Mouse (Mus musculus): ENCODE measurements around the gene Arhgef10l.

Gene Arhgef10l

DNA sequence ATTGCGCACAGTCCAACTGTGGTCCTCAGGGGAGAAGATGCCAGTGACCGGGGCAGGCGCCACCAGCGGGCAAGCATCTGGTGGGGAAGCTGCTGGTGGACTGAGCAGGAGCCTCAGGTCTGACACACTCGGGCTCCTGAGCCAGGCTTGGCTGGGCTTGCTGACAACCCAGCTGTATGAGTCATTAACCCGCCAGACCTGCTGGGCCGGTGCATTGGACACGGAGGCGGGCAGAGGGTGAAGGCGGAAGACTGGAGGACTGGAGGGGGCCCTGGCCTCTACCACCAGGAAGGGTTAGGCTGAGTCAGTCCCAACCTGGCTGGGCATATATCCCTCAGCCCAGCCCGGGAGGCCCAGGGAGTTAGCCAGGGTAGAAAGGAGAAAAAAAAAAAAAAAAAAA lies at the start of gene Arhgef10l:
Gene Arhgef10l, minus strand, starts transcription at position 253 of the 400 bp plus-strand sequence.
- DNase-seq (ENCODE audit: low spot score) = no peak

DNA sequence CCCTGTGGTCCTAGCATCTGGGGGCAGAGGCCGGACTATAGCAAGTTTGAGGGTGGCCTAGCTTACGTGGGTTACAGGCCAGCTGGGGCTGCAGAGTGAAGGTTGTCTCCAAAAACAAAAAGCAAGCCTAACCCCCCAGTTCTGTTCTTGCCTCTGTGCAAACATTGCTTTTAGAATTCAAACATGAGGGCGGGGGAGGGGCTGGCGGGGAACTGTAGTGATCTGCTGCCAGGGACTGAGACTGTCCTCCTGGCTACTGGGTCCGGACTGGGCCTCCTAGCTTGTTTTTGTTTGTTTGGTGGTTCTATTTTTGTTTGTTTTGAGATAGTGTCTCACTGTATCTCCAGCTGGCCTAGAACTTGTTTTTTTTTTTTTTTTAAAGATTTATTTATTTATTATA lies 48.8 kb upstream of the Arhgef10l start:
- DNase-seq (ENCODE audit: low spot score) = no peak

DNA sequence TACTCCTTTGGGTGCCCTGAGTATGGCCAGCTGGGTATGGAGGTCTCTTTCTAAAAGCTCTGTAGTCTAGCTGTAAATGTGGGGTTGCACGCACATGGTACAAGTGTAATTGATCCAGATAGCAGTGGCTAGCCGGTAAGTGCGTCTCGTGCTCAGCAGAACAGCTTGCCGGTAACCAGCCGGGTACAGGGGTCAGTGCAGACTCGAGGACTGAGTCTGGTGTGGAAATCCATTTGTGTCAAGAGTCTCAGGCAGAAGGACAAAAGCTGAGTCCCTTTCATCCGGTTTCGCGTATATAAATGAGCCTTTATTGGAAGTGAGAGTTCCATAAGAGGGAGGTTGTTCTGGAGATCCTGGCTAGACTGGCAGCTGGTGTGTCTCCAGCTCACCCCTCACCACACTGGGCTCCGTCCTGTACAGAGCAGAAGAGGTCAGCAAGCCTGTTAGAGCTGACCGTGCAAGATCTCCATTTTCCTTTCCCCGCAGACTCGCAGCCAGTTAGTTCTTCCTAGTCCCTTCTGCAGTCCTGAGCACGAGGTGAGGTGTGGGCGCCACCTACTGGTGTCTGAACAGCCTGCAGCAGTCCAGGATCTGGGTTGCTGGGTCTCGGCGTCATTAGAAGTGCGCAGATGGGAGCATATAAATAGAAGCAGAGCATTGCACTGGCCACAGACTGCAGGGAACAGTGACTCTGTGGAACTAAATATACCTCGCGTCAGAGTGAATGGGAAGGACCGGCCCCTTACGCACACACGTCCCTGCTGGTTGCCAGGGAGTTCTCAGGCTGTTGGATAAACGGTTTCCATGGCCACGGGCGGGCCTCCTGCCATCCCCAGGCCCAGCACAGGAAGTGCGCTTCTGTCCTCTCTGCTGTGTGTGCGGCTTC lies 47.9 kb upstream of the Arhgef10l start:
- peak; percentile 92 for DNase-seq (ENCODE audit: low spot score)

DNA sequence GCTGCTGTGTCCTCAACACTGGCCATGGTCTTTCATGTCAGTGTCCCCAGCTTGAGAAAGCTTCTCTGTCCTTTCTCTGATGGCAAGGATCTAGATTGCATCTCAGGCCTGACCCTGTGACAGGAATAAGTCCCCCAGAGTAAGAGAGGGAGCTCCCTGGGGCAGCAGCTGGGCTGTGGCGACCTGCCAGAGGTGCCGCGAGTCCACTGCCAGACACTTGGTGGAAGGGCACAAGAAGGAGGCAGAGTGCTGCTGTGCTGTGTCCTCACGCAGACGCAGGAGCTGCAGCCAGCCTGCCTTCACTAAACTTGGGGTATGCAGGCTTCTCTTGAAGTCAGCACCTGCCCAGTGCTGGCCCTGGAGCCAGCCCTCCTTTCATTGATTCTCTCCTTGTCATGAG lies 45.5 kb upstream of the Arhgef10l start:
- DNase-seq (ENCODE audit: low spot score) = no peak

DNA sequence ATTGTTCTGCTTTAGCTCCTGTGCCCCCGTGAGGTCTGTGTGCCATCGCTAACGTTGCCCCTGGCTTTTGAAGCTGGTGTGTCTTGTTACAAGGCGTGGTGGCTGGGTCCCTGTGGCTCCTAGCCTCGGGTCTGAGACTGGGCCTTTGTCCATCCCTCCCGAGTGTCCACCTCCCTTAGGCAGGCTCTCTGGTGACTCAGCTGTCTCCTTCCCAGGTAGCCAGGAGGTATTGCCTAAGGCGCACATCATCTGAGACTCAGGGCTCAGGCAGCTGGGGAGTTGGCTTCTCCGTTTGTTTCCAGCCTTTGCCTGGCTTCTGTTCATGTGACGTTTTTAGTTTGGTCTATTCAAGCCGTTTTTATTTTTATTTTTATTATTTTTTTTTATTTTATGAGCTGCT lies 45.0 kb upstream of the Arhgef10l start:
- no peak for DNase-seq (ENCODE audit: low spot score)

DNA sequence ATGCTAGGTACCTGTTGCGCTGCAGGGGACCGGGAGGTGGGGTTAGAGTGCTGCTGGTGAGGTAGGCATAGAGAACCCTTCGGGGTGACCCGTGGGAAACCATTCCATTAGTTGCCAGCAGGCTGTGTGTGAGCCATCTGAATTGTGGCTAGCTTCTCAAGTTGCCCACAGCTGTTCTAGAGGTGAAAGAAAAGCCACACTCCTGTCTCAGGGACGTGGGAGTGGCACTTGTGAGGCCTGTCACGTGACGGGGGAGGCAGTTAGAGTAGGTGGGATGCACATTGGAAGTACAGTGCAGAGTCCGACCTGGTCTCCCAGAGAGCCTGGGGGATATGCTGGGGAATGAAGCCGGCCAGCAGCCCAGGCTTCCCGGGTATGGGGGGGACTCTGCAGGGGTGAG lies 43.8 kb upstream of the Arhgef10l start:
- no peak for DNase-seq (ENCODE audit: low spot score)

DNA sequence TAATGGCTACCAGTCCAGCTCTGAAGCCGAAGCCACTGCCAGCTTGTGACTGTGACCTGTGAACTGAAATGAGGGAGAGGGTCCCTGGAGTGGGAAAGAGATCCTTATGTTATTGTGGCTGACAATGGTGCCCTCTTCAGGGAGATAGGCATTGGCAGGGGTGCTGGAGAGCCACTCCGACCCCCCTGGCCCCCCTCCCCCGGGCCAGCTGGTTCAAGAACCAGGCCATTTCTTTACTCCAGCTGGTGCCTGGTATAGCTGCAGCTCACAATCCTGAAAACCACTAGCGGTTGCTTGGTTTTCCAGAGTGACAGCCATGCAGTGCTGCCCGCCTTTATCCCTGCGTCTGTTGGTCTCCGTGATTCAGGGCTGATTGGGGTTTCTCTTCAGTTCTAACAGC lies 43.3 kb upstream of the Arhgef10l start:
- no peak for DNase-seq (ENCODE audit: low spot score)

DNA sequence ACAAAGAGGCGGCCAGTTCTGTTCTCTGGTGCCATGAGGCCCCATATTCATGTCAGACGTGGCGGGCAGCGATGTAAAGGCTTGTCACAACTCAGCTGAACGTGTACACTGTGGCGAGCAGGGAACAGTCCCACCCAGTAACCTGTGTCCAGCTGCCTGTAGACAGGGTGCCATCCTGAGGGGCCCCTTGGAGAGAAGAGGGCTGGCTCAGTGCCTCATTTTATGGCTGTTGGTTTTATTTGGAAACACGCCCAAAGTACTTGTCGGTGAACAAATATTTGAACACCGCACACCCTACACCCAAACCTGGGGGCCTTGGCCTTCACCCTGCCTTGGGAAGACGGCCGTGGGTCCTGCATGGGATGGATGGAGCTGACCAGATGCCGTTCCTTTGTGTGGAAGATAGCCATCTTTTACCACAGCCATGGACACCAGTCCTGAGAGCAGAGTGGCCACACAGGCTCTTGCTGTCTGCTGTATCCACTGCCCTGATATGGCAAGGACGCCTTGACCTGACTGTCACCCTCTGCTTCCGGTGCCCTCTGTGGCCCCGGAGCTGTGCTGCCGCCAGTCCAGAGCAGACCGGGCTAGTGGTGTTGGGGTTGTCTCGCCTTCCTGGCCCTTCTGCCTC lies 42.6 kb upstream of the Arhgef10l start:
- DNase-seq (ENCODE audit: low spot score) = no peak

DNA sequence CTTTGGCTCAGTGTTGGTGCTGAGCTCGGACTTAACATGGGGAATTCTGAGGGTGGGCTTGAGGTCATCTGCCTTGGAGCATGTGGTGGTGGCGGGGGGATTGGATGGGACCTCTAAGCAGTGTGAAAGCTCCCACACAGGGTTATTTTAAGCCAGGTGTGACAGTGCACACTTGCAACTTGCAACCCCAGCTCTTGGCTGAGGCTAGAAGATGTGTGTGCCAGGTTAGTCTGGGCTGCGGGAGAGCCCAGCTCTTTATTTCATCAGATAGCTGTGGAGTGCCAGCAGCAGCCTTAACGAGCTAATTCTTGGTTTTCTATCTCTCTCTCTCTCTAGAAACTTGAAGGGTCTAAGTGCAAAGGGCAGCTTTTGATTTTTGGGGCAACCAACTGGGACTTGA lies 41.8 kb upstream of the Arhgef10l start:
- no peak for DNase-seq (ENCODE audit: low spot score)

DNA sequence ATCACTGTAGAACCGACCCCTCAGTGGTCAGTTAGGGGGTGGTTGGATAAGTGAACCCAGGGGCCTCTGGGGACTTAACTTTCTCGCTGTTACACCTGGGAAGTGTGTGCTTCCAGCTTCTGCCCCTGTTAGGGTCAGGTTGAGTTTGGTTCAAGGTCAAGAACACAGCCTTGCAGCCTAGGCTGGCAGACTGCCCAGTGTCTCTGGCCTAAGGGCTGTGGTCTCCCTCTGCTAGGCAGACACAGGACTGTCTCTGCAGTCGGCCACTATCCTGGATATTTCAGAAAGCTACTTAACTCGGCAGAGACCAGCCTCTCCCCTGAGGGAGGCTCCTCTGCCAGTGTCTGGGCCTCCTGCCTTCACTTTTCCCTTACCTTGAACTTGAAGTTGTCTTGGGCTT lies 38.4 kb upstream of the Arhgef10l start:
- DNase-seq (ENCODE audit: low spot score) = peak; percentile 72

DNA sequence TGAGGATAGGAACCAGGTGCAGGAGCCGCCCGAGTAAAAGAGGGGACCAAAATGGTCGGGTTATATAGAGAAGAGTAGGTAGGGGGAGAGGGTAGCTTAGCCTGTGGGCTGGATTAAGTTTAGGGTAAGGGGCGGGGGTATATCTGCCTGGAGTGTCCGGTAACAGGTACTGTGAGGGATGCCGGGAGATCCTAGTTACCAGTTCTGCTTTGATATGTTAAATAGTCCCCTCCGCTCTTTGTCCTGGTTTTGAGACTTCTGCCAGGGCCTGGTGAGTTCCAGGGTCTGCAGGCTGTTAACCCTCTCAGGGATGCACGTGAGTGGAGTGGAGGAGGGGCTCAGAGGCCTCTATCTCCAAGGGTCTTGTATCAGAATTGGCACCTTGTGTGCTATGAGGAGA lies 37.8 kb upstream of the Arhgef10l start:
- DNase-seq (ENCODE audit: low spot score) = no peak

DNA sequence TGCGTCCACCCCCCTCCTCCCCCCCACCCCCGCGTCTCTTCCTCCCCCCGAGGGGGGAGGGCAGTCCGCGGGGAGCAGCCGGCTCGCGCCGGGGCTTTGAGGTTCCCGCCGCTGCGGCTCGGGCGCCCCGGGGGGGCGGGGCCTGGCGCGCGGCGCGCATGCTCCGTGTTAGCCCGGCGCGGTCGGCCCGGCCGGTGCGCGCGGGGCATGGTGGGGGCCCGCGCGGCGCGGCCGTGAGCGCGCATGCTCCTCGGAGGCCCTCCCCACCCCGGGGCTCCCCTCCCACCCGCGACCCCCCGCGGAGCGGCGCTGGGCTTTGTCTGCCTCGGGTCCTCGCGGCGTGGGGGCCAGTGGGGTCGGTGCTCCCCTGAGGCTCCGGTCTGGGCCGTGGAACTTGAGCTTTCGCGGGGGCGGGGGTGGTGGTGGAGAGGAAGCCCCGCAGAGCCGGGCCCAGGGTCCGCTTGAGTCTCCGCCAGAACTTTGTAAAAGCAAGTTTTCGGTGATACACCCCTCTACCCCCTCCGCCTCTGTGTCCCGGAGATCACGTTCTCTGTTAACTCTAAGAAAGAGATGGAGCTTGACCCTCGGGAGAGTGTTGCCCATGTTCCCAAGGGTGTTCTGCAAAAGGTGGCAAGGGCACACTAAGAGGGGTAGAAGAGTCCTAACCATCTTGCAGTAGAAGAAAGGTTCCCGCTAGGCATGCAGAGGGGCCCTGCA lies 37.0 kb upstream of the Arhgef10l start:
- DNase-seq (ENCODE audit: low spot score) = peak; percentile 93

DNA sequence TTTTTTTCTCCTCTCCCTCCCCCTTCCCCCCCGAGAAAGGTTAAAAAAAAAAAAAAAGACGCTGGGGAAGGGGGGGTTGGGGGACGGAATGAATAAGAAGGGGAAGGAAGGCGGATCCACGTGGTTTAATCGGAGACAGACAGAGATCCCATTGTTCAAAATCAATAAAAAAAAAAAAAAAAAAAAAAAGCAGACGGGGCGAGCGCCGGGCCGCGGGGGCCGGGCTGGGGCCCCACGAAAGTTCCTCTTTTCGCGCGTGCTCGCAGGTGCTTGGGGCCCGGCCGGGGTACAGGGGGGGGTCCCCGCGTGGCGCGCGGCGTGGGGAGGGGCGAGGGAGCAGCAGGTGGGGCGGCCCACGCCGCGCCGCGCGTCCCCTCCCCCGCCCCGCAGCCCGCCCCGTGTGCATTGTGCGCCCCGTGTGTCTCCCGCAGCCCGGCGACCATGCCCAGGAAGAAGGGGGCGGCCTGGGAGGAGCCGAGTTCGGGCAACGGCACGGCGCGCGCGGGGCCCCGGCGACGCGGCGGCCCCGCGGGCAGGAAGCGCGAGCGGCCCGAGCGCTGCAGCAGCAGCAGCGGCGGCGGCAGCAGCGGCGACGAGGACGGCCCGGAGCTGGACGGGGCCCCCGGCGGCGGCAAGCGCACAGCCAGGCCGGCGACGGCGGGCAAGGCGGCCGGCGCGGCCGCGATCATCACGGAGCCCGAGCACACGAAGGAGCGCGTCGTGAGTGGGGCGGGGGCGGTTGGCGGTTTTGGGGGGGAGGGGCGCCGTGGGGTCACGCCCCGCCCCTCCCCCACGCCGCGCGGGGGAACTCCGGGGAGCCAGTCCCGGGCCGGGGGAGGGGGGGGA lies 36.1 kb upstream of the Arhgef10l start:
- DNase-seq (ENCODE audit: low spot score) = peak; percentile 65

DNA sequence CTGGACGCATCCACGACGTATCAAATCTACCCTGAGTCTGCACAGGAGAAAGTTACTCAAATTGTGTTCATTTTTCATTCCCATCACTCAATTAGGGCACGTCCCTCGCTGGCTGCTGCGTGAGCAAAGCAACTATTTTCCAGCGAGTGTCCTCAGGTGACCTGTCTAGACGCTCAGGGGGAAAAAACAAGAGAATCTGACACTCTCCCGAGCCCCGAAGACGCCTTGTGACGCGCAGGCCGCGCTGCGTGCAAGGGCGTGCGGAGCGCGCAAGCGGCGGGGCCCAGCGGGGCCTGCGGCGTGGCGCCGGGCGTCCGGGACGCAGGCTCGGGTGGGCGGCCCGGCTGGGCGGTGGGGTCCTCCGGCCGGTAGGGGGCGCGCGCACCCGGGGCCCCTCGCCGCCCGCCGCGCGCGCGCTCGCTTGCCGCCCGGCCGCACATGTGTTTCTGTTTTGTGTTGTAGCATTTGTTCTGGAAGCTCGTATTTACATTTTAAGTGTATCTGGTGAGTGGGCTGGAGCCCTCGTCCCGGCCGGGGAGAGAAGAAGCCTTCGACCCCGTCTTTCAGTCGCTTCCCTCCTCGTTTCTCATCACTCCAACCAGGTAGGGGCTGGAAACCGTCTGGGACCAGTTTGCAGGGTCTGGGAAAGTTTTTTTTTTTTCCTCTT lies 35.4 kb upstream of the Arhgef10l start:
- DNase-seq (ENCODE audit: low spot score) = peak; percentile 90

DNA sequence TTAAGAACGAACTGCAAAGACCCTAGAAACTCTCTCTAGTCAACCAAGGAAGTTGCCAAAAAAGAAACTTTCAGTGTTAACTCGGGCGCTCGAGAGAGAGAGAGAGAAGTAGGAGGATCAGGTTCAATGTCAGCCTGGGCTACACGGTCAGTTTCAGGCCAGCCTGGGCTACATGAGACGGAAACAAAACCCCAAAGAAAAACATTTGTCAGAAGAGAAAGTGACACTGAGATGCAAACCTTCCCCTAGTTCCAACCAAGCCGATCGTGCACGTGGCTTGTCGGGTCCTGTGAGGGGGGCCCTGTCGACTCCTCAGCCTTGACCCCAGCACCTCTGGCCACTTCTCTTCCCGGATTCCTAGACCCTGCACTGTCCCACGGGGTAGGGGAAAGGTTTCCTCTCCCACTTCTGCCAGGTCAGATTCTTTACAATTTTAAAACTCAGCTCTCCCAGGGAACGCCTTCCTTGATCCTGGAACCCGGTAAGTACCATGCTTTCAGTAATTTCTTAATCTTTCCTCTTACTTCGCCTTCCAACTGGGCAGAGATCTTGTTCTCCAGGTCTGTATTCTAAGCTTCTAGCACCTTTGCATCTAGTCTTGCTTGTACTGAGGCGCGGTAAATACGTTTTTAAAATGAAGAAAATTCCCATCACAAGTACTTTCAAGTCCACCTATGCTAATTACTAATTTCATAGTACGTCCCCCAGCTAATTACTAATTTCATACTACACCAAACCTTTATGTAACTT lies 34.6 kb upstream of the Arhgef10l start, which contains the start of gene Rcc2:
Gene Rcc2, plus strand, starts transcription at position 273 of the 750 bp plus-strand sequence.
- DNase-seq (ENCODE audit: low spot score) = no peak

DNA sequence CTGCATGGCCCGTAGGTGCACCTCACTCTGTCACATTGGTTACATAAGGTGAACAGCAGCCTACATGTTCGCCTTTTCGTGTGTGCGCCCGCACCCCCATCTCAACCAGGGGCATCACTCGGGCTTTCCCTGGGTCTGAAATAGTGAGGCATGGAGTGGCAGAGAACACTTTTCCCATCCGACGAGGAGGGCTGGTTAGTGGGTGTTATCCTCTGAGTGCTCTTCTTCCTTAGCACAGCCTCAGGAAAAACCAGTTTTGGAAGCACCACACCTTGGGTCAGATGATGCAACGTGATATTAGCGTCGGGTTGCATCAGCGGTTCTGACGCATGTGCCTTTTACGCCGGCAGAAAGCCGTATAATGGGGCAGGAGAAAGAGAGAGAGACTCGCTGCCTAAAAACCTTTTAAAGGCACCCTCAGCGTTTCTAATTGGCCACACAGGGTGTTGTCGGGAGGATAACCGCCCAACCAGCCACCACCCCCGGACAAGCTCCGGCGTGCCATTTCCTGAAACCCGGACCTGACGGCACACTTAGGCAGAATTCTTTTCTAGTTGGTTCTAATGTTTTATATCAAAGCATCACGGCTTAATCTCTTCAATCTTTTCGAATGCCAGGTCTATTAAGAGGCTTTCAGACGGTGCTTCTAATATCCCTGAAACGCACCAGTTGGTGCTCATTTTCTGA lies 33.8 kb upstream of the Arhgef10l start:
- DNase-seq (ENCODE audit: low spot score) = peak; percentile 63

DNA sequence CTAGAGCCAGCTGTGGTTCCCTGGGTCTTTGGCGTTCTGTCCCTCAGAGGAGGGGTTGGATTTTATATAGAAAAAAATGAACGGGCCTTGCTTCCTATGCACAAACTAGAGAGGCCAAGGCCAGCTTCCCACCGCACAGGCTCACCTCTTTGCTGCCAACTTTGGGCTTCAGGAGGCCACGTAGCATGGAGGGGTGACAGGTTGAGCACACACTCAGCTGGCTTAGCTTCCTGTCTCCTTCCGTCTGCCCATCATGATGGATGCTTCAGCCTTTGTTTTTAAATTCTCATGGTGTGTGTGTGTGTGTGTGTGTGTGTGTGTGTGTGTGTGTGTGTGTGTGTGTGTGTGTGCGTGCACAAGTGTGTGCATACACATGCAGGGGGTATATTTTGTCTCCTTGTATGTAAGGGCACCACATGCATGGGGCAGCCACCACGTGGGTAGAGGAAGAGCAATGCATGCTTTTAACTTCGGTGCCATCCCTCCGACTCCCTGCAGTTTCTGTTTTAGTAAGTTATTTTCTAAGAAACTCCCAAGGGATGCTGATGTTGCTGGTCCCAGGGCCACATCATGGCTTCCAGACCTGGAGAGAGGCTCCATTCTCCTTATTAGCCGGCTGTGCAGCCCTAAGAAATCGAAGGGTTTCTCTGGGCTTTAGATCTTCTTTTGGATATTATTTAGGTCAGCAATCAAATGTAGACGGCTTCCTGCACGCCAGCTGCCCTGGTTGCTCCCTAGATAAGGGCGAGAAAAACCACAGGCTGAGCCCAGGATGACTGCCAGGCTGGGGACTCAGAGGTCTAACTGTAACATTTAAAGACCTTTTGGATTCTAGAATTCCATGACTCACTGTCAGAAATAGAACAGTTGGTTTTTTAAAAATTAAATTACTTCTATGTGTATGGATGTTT lies 30.1 kb upstream of the Arhgef10l start:
- no peak for DNase-seq (ENCODE audit: low spot score)

DNA sequence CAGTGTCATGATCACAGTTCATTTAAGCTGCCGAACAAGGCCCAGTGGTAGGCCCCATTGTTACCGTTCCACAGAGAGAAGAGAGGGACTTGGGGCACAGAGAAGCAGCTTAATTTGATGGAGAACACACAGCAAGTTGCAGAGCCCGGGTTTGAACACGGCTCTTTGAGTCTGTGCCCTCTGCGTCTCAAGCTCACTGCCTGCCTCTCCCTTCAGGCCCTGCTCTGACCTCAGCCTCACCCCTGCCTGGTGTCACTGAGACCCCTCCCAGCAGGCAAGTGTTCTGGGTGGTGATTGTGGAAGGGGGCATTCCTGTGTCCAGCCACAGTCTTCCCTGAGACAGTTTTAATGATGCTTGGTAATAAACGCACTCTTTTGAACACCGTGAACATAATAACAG lies 29.3 kb upstream of the Arhgef10l start:
- DNase-seq (ENCODE audit: low spot score) = no peak

DNA sequence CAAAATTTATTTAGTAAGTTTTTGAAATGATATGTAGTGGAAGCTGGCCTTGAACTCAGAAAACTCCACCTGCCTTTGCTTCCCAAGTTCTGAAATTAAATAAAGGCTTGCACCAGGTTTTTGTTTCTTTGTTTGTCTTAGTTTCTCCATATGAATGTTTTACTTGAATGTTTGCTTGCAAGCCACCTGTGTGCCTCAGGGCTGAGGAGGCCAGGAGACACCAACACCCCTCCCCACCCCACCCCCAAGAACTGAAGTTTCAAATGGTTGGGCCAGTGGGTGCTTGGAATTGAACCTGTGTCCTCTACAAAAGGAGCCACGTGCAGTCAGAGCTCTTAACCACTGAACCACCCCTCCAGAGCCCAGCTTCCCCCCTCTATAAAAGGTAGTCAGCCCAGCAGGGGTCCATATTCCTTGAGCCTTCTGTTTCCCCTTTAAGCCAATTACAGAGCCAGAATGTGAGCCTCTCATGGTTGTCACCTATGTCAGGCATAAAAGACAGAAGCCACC lies 28.8 kb upstream of the Arhgef10l start:
- DNase-seq (ENCODE audit: low spot score) = no peak
